Mouse (Mus musculus) left cerebral cortex, postnatal 10 days (tissue): Measurements from ENCODE around the gene Trpv5. TPM values are rescaled to one million over a fixed set of nuclear protein-coding genes. Genes with fewer than 3 reads are reported as not detected.

ENCODE experiments used
- DNase-seq, 2 experiments: peaks; one replicate each; pipeline ENCODE4 v3.0.0; 2021 to 2022; ENCODE audit warnings: low spot score in 2 of 2, mixed read lengths in 1 of 2; ENCODE audit errors: extremely low spot score in 1 of 2
- intact Hi-C: fragments of 180-260 bp; cut with DNase I; formaldehyde crosslinking; loops from one replicate; pipeline ENCODE4 v1.15.1; 2025
- total RNA-seq, 2 experiments: library from RNA; stranded (reverse); gene quantifications; 2 replicates each; pipeline ENCODE4 v1.2.3; 2021

Gene Trpv5
- total RNA-seq, 2 experiments from 2014 or later, result not detected

DNA sequence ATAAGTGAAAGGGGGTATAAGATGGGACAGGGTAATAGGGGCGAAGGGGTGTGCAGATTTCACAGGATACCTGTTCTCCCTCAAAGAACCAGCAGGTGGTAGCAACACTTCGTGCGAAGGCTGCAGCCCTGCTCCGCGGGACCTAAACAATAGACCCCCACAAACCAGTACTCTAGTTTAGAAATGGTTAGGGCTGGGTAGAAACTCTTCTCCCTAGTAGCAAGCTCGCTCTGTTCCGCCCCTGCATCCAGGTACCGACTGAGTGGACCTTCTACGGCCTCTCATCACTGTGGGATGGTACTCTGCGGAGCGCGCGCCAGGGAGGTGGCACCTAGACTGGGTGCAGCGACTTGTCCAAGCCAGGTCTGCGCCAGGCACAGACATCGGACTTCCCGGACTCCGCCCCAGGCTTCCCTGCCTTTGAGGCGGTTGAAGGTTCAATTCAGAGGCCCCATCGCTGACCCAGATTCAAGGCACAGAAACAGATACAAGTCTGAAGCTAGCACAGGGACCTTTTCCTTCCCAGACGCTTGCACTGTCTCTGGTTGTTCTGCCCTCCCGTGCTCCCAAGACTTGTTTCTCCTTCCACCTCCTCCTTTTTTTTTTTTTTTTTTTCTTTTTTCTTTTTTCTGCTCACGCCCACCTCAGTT, 76.0 kb downstream of the Trpv5 start:
- intact Hi-C loops, result loop anchor here (5.0 kb wide), 3 partner anchors 593 to 978 kb away; no protein-coding TSS in a partner anchor
- DNase-seq, result peak in 1 of 2 experiments; percentile 53

Other genes starting within 250 kb of the Trpv5 start
- gene Gm10334, start 234.6 kb downstream of the Trpv5 start, total RNA-seq, result under 1 TPM in 1 of 2 experiments, not detected in 1; 0.41 TPM
- not detected for gene Prss1, start 221.8 kb downstream of the Trpv5 start, total RNA-seq
- not detected for gene Prss2, start 159.0 kb downstream of the Trpv5 start, total RNA-seq
- gene Ephb6, start 75.3 kb downstream of the Trpv5 start, total RNA-seq, result 100 to 1,000 TPM; 131 to 163 TPM
- 1 to 10 TPM; 1.7 to 2.1 TPM for gene Trpv6, start 44.4 kb downstream of the Trpv5 start, total RNA-seq
- gene Llcfc1, start 3.7 kb upstream of the Trpv5 start, total RNA-seq, result not detected
- not detected for gene Kel, start 23.6 kb upstream of the Trpv5 start, total RNA-seq
- gene Olfr459, start 94.4 kb upstream of the Trpv5 start, total RNA-seq, result not detected
- gene Pip, start 166.8 kb upstream of the Trpv5 start, total RNA-seq, result not detected
- not detected for gene Sval2, start 172.2 kb upstream of the Trpv5 start, total RNA-seq